Mouse (Mus musculus) natural killer cell, adult 2 months (primary cell): ENCODE data around the gene Mbd6.

Source experiments
- DNase-seq, 2 experiments: peaks; one replicate each; pipeline ENCODE4 v3.0.0; 2022; ENCODE audit warnings: low spot score in 2 of 2

The Mbd6 gene

DNA sequence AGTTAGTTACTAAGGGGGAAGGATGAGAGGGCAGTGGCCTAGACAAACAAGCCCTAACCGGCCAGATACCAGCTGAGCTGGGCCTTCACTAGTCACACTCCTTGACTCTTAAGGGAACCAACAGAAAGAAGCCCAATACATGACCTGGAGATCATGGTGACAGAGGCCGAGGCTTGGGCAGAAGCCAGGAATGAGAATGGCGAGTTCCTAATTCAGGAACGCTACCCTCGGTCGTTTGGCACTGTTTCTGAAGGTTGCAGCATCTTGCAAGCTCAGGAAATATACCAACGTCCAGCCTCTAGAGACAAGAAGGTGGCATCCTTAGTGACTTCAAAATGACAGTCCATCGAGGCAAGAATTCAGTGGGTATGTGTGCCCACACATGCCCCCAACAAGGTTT is 24.5 kb downstream of the Mbd6 start:
- no peak for DNase-seq

DNA sequence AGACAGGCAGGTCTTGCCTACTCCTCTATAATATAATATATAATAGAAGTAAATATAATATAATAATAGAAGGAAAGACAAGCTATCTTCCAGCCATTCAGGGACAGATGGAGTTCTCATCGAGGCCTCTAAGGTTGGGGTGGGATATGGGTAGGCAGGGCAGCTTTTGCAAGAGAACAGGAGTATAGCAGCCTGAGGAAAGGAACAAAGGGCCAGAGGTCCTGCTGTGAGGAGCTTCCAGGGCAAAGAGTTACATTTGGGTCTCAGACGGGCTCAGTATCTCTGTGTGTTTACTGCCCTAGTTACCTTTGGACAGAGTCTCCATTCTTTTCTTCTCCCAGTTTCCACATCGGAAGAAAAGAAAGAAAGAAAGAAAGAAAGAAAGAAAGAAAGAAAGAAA is 25.2 kb downstream of the Mbd6 start:
- no peak for DNase-seq

DNA sequence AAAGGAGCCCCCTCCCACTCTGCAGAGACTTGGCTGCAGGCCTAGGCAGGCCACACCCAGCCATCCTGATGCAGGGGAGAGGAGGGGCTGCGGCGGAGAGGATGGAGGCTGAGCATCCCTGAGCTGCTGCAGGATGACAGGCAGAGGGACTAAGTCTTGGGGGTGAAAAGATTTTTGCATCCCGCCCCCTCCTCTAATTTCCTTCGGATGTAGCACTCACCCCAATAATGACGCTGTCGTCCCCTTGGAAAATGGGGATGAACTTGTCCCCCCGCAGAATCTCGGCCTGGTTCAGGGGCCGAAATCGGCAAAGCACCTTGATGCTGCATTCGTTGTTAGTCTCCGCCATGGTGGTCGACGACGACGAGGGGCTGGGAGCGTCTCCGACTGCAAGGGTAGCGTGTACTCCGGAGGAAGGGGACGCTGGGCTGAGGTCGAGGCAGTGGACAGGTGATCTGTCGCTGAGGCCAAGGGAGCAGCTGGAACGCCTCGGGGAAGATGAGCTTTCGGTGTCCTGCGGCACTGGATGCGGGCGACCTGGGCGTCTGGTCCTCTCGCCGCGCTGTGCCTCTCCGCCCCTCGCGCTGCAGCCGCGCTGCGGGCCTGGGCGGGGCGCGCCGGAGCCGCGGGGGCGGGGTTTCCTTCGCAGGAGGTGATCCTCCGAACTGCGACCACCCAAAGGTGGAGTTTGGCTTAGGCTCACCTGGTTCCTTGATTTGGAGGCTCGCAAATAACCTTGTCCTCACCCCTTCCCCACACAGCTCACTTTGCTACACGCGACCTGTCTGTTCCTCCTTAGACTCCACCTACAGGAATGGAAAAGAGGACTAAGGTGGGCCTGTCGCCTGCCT is 26.0 kb downstream of the Mbd6 start, which contains the start of gene Kif5a:
TSS of gene Kif5a (minus strand) at position 801 of the 851 bp plus-strand sequence.
- peak in 1 of 2 experiments; percentile 16 for DNase-seq

DNA sequence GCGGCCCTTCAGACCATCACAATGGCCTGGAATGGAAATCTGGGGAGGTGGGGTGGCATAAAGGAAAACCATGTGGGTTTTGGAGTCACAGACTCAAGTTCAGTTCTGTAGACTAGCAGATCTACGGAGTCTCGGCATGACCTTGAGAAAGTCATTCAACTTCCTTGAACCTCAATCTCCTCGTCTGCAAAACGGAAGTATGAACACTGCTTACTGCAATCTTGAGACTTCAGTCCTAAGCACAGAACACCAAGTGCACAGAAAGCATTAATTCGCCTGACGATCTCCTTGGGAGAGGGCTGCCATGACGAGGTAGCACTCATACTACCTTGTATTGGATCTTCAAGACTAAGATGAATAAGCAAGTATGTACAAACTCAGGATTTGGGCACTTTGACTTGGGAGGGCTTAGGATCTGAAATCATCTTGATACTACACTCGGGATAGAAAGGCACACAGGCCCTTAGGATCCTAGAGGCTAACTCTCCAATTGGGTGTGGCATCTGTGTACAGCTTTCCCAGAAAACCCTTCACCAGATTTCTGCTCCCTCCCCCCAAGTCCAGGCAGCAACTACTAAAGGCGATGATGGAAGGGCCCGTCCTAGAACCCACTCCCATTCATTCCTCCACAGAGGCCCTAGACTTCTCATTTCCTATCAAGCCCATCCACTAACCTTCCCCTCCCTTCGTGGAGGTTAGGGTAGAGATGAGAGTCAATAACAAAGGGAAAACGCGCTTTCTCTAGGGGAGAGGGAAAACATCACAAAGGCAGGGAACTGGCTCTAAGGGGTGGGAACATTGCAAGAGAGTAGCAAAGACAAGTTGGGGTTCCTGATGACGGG is 26.9 kb downstream of the Mbd6 start:
- no peak for DNase-seq

DNA sequence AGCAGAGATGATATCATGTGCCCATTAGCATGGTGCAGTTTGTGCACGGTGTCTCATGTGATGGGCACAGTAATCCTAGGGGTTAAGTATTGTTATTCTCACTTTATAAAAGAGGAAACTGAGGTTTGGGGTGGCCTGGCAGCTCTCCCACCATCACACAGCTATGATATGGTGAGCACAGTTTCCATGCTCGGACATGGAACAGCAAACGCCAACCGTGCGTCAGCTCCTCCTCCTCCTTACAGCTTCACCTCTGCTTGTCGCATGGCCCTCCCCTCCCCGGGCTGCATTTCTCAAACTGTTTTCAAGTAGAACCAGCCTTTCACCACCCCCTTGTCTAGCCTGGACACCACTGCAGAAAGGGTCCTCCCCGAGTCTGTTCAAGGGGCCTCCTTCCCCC is 30.3 kb downstream of the Mbd6 start:
- no peak for DNase-seq

DNA sequence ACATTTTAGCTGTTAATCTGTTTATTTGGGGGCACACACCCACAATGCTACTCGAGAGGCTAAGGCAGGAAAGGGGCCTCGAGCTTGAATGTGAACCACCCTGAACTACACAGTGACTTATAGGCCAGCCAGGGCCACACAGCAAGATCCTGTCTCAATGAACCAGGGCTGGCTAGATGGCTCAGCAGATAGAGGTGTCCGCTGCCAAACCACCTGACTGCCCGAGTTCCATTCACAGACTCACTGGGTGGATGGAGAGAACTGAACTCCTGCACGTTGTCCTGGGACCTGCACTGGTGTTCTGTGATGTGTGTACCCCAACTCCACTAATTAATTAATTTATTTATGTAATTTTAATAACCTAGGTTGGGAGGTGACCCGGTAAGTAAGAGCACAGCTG is 31.0 kb downstream of the Mbd6 start:
- DNase-seq: no peak

DNA sequence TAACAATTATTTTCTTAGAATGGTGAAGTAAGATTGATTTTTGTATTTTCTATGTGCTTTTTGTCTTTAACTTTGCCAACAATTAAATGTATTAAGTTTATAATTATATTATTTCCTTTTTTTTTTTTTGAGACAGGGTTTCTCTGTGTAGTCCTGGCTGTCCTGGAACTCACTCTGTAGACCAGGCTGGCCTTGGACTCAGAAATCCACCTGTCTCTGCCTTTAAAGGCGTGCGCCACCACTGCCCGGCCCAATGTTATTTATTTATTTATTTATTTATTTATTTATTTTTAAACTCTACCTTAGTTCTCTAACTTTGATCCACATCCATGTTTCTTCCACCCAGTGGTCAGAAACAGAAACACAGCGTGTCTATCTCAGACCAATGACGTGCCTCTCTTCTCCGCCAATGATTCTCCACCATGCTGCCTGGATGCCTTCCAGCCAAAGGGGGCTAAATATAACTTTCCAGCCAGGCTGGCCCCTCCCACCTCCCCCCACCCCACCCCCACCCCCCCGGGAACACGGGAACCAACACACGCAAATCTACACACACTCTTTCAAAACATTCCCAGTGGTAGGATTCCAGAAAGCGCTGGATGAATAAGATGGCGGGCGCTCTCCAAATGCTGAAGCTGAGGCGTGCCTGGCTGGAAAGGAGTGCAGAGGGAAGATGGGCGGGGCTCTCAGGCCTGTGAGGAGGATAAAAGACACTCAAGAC is 33.0 kb downstream of the Mbd6 start:
- no peak for DNase-seq

DNA sequence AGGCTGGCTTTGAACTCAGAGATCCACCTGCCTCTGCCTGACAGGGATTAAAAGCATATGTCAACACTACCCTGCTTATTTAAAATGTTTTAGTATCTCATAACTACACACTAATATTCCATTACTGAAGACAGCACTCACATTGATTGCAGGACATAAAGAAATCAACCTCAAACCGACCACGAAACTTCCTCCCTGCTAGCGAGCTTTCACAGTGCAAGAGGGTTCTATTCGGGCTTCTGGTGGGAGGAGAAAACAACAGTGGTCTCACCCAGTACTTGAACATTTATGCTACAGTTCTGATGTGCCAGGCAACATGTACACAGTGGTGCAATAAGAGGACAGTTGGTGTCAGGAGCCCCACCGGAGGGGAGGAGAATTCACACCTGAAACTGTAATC is 38.0 kb downstream of the Mbd6 start:
- DNase-seq: no peak

DNA sequence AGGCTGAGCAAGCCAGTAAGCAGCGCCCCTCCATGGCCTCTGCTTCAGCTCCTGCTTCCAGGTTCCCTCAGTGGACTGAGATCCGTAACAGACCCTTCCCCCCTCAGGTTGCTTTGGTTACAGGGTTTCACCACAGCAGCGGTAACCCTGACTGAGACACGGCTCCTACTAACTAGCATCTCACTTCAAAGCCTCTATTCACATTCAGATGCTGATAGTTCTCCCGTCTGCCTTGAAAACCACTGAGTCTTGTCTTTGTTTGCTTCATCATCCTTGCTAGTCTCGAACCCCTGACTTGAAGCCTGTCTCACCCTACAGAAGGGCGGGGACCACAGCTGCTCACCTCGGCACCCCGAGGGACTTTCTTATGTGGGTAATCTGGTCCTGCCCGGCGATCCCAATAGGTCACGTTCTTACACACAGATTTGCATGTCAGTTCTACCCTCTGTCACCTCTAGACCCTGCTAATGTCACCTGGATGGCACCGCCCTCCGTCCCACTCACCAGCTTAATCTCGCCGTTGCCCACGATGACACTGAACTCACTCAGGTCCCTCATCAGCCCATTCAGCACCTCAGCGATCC is 50.5 kb downstream of the Mbd6 start:
- DNase-seq: no peak

DNA sequence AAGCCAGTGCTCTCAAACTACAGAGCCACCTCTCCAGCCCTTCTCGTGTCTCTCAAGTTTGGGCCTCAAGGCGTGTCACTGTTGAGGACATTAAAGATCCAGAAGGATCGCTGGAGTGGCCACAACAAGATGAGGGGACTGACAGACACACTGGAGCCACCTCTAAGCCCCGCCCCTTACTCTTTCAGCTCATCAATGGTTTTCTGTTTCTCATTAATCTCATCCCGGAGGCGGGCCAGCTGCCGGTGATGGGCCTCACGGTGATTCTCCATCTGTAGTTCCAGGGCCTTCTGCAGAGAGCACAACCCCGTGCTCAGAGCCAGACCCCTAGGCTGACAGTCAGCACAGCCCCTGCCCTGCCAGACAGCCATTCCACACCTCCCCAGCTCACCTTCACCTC is 52.3 kb downstream of the Mbd6 start:
- no peak for DNase-seq

DNA sequence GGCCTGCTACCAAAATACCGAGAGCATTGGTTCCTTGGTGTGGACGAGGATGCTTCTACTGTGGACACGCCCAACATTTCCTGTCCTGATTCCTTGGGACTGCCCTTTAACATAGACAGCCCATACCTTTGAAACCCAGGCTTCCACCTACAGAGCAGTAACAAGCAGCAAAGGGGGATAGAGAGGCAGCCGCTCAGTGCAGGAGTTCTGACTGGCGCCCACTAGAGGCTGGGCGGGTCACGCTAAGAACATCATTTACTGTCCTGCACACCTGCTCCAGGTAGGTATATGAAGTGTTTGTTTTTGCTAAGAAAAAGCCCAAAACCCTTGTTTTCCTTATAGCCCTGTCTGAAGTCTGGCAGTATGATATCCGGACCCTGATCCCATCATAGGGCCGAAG is 55.7 kb downstream of the Mbd6 start:
- peak in 1 of 2 experiments; percentile 29 for DNase-seq
